Mouse (Mus musculus) gastrocnemius, postnatal 10 days (tissue): ENCODE measurements around the gene Gfy. TPM values are rescaled to one million over a fixed set of nuclear protein-coding genes. Genes with fewer than 3 reads are reported as not detected.
"Not testable (repeated sequence)": the region's sequence is repeated elsewhere in the genome, so short reads cannot be mapped to it uniquely, and the experiment has no call there.

Experiments used
- DNase-seq: peaks from one replicate; pipeline ENCODE4 v3.0.0; 2021; ENCODE audit warnings: mixed read lengths
- total RNA-seq, 2 experiments: library from RNA; stranded (reverse); gene quantifications; 2 replicates each; pipeline ENCODE4 v1.2.3; 2021

Gfy gene
- total RNA-seq, 2 experiments from 2014 or later: 0.49 to 0.63 TPM

GRCm38 (mm10) chr7:45166950-45167401, 12.4 kb downstream of the Gfy start:
- no peak for DNase-seq

GRCm38 (mm10) chr7:45165701-45166100, 13.7 kb downstream of the Gfy start:
- no peak for DNase-seq

GRCm38 (mm10) chr7:45164833-45165232, 14.5 kb downstream of the Gfy start:
- no peak for DNase-seq

GRCm38 (mm10) chr7:45163735-45164490, 15.5 kb downstream of the Gfy start, which contains the start of gene Slc17a7:
Gene Slc17a7 (plus strand): TSS chr7:45163949.
- no peak for DNase-seq

- DNase-seq: no peak
Measured at GRCm38 (mm10) chr7:45162996-45163615, 16.3 kb downstream of the Gfy start.

- no peak for DNase-seq
Measured at GRCm38 (mm10) chr7:45162551-45162950, 16.8 kb downstream of the Gfy start.

GRCm38 (mm10) chr7:45161612-45162473, 17.5 kb downstream of the Gfy start:
- DNase-seq: peak; percentile 94

GRCm38 (mm10) chr7:45160866-45161265, 18.5 kb downstream of the Gfy start:
- DNase-seq: no peak

- DNase-seq: no peak
Measured at GRCm38 (mm10) chr7:45160316-45160800, 19.0 kb downstream of the Gfy start.

GRCm38 (mm10) chr7:45158991-45159390, 20.4 kb downstream of the Gfy start:
- DNase-seq: no peak

GRCm38 (mm10) chr7:45157459-45157858, 21.9 kb downstream of the Gfy start:
- no peak for DNase-seq

GRCm38 (mm10) chr7:45156206-45156605, 23.2 kb downstream of the Gfy start:
- no peak for DNase-seq

- no peak for DNase-seq
Measured at GRCm38 (mm10) chr7:45155590-45155989, 23.8 kb downstream of the Gfy start.

GRCm38 (mm10) chr7:45154993-45155514, 24.3 kb downstream of the Gfy start:
- DNase-seq: peak; percentile 71

- peak; percentile 98 for DNase-seq
Measured at GRCm38 (mm10) chr7:45154096-45154992, 25.0 kb downstream of the Gfy start, which contains the start of the genes Pih1d1 and Aldh16a1. Gene Pih1d1 (plus strand): TSS chr7:45154303. Gene Aldh16a1 (minus strand): TSS chr7:45154584.

- no peak for DNase-seq
Measured at GRCm38 (mm10) chr7:45153586-45153985, 25.8 kb downstream of the Gfy start.

- not testable (repeated sequence) for DNase-seq
Measured at GRCm38 (mm10) chr7:45153052-45153451, 26.3 kb downstream of the Gfy start.

GRCm38 (mm10) chr7:45151303-45151702, 28.1 kb downstream of the Gfy start:
- DNase-seq: no peak

- DNase-seq: no peak
Measured at GRCm38 (mm10) chr7:45150321-45150720, 29.0 kb downstream of the Gfy start.

- no peak for DNase-seq
Measured at GRCm38 (mm10) chr7:45149545-45149944, 29.8 kb downstream of the Gfy start.

- no peak for DNase-seq
Measured at GRCm38 (mm10) chr7:45148534-45149098, 30.8 kb downstream of the Gfy start.
